Mouse (Mus musculus) CH12.LX (cell line): ENCODE measurements around the gene Myh9. TPM values are rescaled to one million over a fixed set of nuclear protein-coding genes. Genes with fewer than 3 reads are reported as not detected.

Source experiments
- DNase-seq: peaks from one replicate; pipeline ENCODE4 v3.0.0-alpha.2; 2013; ENCODE audit errors: extremely low read depth
- H3K27ac ChIP-seq: 2 replicates; pipeline ENCODE4 v1.5.1; 2012; ENCODE audit warnings: low read depth, mild to moderate bottlenecking, control low read depth, moderate library complexity; ENCODE audit not compliant: insufficient read depth
- H3K27me3 ChIP-seq: replicated peaks from 2 replicates; pipeline ENCODE3; 2012; ENCODE audit warnings: inconsistent platforms
- H3K36me3 ChIP-seq, 2 experiments: replicated peaks in 1 of 2; 2 replicates each; pipeline versions ENCODE3 to v1.6.1; 2012; ENCODE audit warnings: inconsistent platforms in 1 of 2, low read length in 1 of 2, mild to moderate bottlenecking in 1 of 2, mixed read lengths in 1 of 2, moderate library complexity in 1 of 2; ENCODE audit not compliant: control insufficient read depth in 1 of 2, insufficient read depth in 1 of 2
- H3K4me1 ChIP-seq, 2 experiments: 2 replicates each; pipeline ENCODE4 v1.6.1; 2012; ENCODE audit warnings: inconsistent platforms in 1 of 2, moderate library complexity in 1 of 2; ENCODE audit not compliant: insufficient read depth in 2 of 2, control insufficient read depth in 1 of 2
- H3K4me2 ChIP-seq: 2 replicates; pipeline ENCODE4 v1.6.1; 2012; ENCODE audit warnings: low read depth, mild to moderate bottlenecking, control low read depth; ENCODE audit not compliant: poor library complexity, insufficient read depth, severe bottlenecking
- H3K4me3 ChIP-seq, 3 experiments: fragments of 150-350 bp in 1 of 3; sonication (generic) in 1 of 3; replicated peaks in 1 of 3; 2 replicates each; pipeline versions ENCODE3 to v1.5.1; 2011 to 2012; ENCODE audit warnings: low read depth in 2 of 3, low read length in 2 of 3, mild to moderate bottlenecking in 2 of 3, moderate library complexity in 2 of 3, control low read depth in 1 of 3, improper control_type of control experiment in 1 of 3, inconsistent platforms in 1 of 3, mixed read lengths in 1 of 3; ENCODE audit not compliant: poor library complexity in 1 of 3
- H3K79me2 ChIP-seq: replicated peaks from 2 replicates; pipeline ENCODE4 v1.6.1; 2012; ENCODE audit warnings: mild to moderate bottlenecking, moderate library complexity; ENCODE audit not compliant: control insufficient read depth, poor library complexity, insufficient read depth, severe bottlenecking; ENCODE audit errors: extremely low read depth
- H3K9ac ChIP-seq: 2 replicates; pipeline ENCODE4 v1.6.1; 2012; ENCODE audit warnings: low read depth, mild to moderate bottlenecking, control low read depth, moderate library complexity; ENCODE audit not compliant: insufficient read depth
- H3K9me3 ChIP-seq: replicated peaks from 2 replicates; pipeline ENCODE3; 2012; ENCODE audit warnings: low read length, inconsistent platforms, mixed read lengths
- BHLHE40 ChIP-seq: IDR thresholded peaks from 2 replicates; pipeline ENCODE4 v1.6.1; 2011; ENCODE audit warnings: mild to moderate bottlenecking, low read depth, low read length, improper control_type of control experiment
- CHD2 ChIP-seq: IDR thresholded peaks from 2 replicates; pipeline ENCODE4 v1.6.1; 2011; ENCODE audit warnings: low read length, improper control_type of control experiment
- CTCF ChIP-seq, 2 experiments: IDR thresholded peaks in 1 of 2; conservative IDR thresholded peaks in 1 of 2; 2 replicates each; pipeline ENCODE4 v1.5.1; 2011 to 2012; ENCODE audit warnings: low read depth in 2 of 2, low read length in 2 of 2, improper control_type of control experiment in 1 of 2, inconsistent platforms in 1 of 2, mild to moderate bottlenecking in 1 of 2, moderate library complexity in 1 of 2
- ELF1 ChIP-seq: IDR thresholded peaks from 2 replicates; pipeline ENCODE4 v1.6.1; 2014; ENCODE audit warnings: low read depth, mild to moderate bottlenecking, inconsistent platforms, low read length, improper control_type of control experiment
- EP300 ChIP-seq: IDR thresholded peaks from 2 replicates; pipeline ENCODE4 v1.6.1; 2011; ENCODE audit warnings: low read length, improper control_type of control experiment
- GABPA ChIP-seq: IDR thresholded peaks from 2 replicates; pipeline ENCODE4 v1.6.1; 2012; ENCODE audit warnings: low read depth, low read length, improper control_type of control experiment, inconsistent platforms; ENCODE audit not compliant: insufficient replicate concordance
- HCFC1 ChIP-seq: IDR thresholded peaks from 2 replicates; pipeline ENCODE4 v1.6.1; 2012; ENCODE audit warnings: low read depth, mild to moderate bottlenecking, inconsistent platforms, low read length, improper control_type of control experiment
- IRF4 ChIP-seq: IDR thresholded peaks from 2 replicates; pipeline ENCODE4 v1.6.1; 2014; ENCODE audit warnings: low read depth, mild to moderate bottlenecking, inconsistent platforms, low read length, improper control_type of control experiment
- JUN ChIP-seq: IDR thresholded peaks from 2 replicates; pipeline ENCODE4 v1.6.1; 2011; ENCODE audit warnings: low read depth, mild to moderate bottlenecking, low read length, improper control_type of control experiment, moderate library complexity; ENCODE audit not compliant: insufficient read depth
- JUND ChIP-seq: conservative IDR thresholded peaks from 2 replicates; pipeline ENCODE4 v1.6.1; 2011; ENCODE audit warnings: low read depth, low read length, improper control_type of control experiment
- KAT2A ChIP-seq: IDR thresholded peaks from 2 replicates; pipeline ENCODE4 v1.6.1; 2012; ENCODE audit warnings: low read length, improper control_type of control experiment, inconsistent platforms; ENCODE audit not compliant: insufficient replicate concordance
- MAX ChIP-seq: IDR thresholded peaks from 2 replicates; pipeline ENCODE4 v1.6.1; 2011; ENCODE audit warnings: low read length, improper control_type of control experiment
- MEF2A ChIP-seq: IDR thresholded peaks from 2 replicates; pipeline ENCODE4 v1.6.1; 2014; ENCODE audit warnings: low read depth, mild to moderate bottlenecking, inconsistent platforms, low read length, improper control_type of control experiment, borderline replicate concordance
- MXI1 ChIP-seq: IDR thresholded peaks from 2 replicates; pipeline ENCODE4 v1.6.1; 2011; ENCODE audit warnings: mild to moderate bottlenecking, low read depth, low read length, improper control_type of control experiment
- MYC ChIP-seq: IDR thresholded peaks from 2 replicates; pipeline ENCODE4 v1.6.1; 2011; ENCODE audit warnings: low read depth, mild to moderate bottlenecking, improper control_type of control experiment, low read length
- POLR2A ChIP-seq: IDR thresholded peaks from 2 replicates; pipeline ENCODE4 v1.6.1; 2011; ENCODE audit warnings: low read depth, mild to moderate bottlenecking, improper control_type of control experiment, low read length
- POLR2AphosphoS2 ChIP-seq: IDR thresholded peaks from 2 replicates; pipeline ENCODE4 v1.6.1; 2011; ENCODE audit warnings: low read depth, low read length, improper control_type of control experiment
- RAD21 ChIP-seq: IDR thresholded peaks from 2 replicates; pipeline ENCODE4 v1.6.1; 2011; ENCODE audit warnings: low read depth, mild to moderate bottlenecking, low read length, improper control_type of control experiment, moderate library complexity
- RCOR1 ChIP-seq: conservative IDR thresholded peaks from 2 replicates; pipeline ENCODE4 v1.6.1; 2012; ENCODE audit warnings: low read depth, mild to moderate bottlenecking, inconsistent platforms, low read length, improper control_type of control experiment
- SMC3 ChIP-seq: IDR thresholded peaks from 2 replicates; pipeline ENCODE4 v1.6.1; 2011; ENCODE audit warnings: low read depth, low read length, improper control_type of control experiment
- UBTF ChIP-seq: IDR thresholded peaks from 2 replicates; pipeline ENCODE4 v1.6.1; 2012; ENCODE audit warnings: low read depth, mild to moderate bottlenecking, inconsistent platforms, low read length, improper control_type of control experiment, moderate library complexity
- USF2 ChIP-seq: conservative IDR thresholded peaks from 2 replicates; pipeline ENCODE4 v1.6.1; 2011; ENCODE audit warnings: low read depth, low read length, improper control_type of control experiment
- ZKSCAN1 ChIP-seq: IDR thresholded peaks from 2 replicates; pipeline ENCODE4 v1.6.1; 2012; ENCODE audit warnings: low read depth, inconsistent platforms, low read length, improper control_type of control experiment, borderline replicate concordance
- ZMIZ1 ChIP-seq: IDR thresholded peaks from 2 replicates; pipeline ENCODE4 v1.6.1; 2012; ENCODE audit warnings: low read depth, mild to moderate bottlenecking, inconsistent platforms, low read length, improper control_type of control experiment
- ZNF384 ChIP-seq: IDR thresholded peaks from 2 replicates; pipeline ENCODE4 v1.6.1; 2012; ENCODE audit warnings: low read depth, low read length, improper control_type of control experiment, inconsistent platforms
- dilution Hi-C: fragments of 300-500 bp; cut with MboI; formaldehyde crosslinking; loops from 2 replicates; pipeline ENCODE4 v1.14.3; 2020; ENCODE audit warnings: low sequenced_read_pairs; ENCODE audit not compliant: extremely low pct_unique_long_range_greater_than_20kb, extremely low pct_ligation_motif_present
- in situ Hi-C: fragments of 300-500 bp; cut with MboI; formaldehyde crosslinking; loops from 3 replicates; pipeline ENCODE4 v1.14.3; 2019; ENCODE audit warnings: low sequenced_read_pairs, low pct_ligation_motif_present, low pct_unique_long_range_greater_than_20kb, mixed read lengths
- polyA plus RNA-seq: library from polyadenylated mRNA; unstranded; fragments of >175 nt; gene quantifications from 2 replicates; pipeline ENCODE4 v1.2.1, GENCODE M21; 2012; ENCODE audit warnings: low read depth; ENCODE audit not compliant: insufficient read length
- total RNA-seq, 2 experiments: library from RNA; depleted of rRNA; stranded (reverse); fragments of 300-350 nt in 1 of 2; fragments of >200 nt in 1 of 2; gene quantifications; 2 replicates each; pipeline ENCODE4 v1.2.3; 2012 to 2014

The Myh9 gene
- total and polyA plus RNA-seq, 3 experiments: 43.8 to 165 (median 146) TPM

DNA sequence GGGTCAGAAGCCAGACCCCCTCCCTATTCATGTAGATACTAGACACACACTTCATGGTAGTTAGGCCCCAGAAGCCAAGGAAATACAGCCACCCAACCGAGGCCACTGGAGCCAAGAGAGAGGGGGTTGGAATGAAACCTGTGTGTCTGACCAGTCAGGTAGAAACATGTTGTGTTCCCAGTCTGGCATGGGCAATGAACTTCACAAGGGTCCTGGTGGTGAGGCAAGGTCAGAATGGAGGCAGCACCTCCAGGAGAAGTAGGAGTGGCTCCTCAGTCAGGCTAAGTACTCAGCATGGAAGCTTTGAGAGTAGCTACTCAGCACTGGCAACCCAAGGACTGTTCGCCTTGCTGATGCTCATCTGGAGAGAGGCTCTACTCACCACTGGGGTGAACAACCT is 12.4 kb downstream of the Myh9 start:
- no peak overlapping the region for H3K4me2 ChIP-seq
- in situ Hi-C loops (no loop called here), dilution Hi-C loops (no loop called here)
- no peaks in the 10 kb centered on the region for H3K9me3 ChIP-seq
- H3K27me3 ChIP-seq: no peaks in the 10 kb centered on the region
- no peak for DNase-seq
- peak overlapping the region in 1 of 3 experiments; percentile 19 for H3K4me3 ChIP-seq
- peaks cover 24 to 72% of the 10 kb centered on the region in 2 experiments for H3K36me3 ChIP-seq
- H3K9ac ChIP-seq: no peak overlapping the region
- peaks cover 98% of the 10 kb centered on the region for H3K79me2 ChIP-seq
- TF ChIP-seq ZKSCAN1: no peak
- TF ChIP-seq BHLHE40: no peak
- TF ChIP-seq MXI1: no peak
- TF ChIP-seq GABPA: no peak
- TF ChIP-seq JUN: no peak
- no peak for TF ChIP-seq MYC
- peaks cover 43 to 88% of the 10 kb centered on the region in 2 experiments for H3K4me1 ChIP-seq
- peak overlapping the region; percentile 94 for H3K27ac ChIP-seq

DNA sequence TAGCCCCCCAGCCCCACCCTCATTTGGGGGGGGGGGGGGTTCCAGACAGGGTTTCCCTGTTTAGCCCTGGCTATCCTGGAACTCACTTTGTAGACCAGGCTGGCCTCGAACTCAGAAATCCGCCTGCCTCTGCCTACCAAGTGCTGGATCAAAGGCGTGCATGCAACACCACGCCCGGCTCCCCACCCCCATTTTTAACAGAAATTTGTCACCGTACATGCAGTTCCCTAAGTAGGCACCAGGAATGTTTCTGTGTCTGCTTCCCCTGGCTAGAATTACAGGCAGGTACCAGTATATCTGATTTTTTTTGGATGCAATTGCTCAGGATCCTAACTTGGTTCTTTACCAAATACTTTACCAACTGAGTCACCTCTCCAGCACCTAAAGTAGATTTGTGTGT is 13.1 kb downstream of the Myh9 start:
- Histone ChIP-seq H3K27ac (no peak overlapping the region), H3K4me2 (no peak overlapping the region), H3K27me3 (no peaks in the 10 kb centered on the region), H3K36me3 (peaks cover 27 to 73% of the 10 kb centered on the region in 2 experiments), H3K4me3 (no peak overlapping the region), H3K79me2 (peaks cover 98% of the 10 kb centered on the region), H3K9me3 (no peaks in the 10 kb centered on the region), H3K9ac (no peak overlapping the region), H3K4me1 (peaks cover 40 to 88% of the 10 kb centered on the region in 2 experiments)
- TF ChIP-seq ZNF384 (no peak), RAD21 (no peak), ZMIZ1 (no peak), HCFC1 (no peak)
- no peak for DNase-seq
- in situ Hi-C loops: no loop called here
- dilution Hi-C loops: no loop called here

DNA sequence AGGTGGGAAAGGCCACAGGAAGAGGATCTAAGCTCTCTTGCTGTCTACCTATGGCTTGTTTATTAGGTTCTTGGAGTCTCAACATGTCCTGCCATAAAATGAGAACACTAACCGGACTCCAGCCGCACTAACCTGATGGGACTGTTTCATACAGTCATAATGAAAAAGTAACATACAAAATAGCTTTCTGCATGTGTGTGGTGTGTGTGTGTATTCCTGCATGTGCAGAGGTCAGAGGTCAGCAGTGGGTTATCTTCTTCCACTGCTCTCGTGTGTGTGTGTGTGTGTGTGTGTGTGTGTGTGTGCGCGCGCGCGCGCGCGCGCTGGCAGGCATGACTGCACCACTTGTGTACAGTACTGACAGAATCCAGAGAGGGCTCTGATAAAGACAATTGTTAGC is 13.7 kb downstream of the Myh9 start:
- peaks cover 31 to 74% of the 10 kb centered on the region in 2 experiments for H3K36me3 ChIP-seq
- dilution Hi-C loops: no loop called here

More for the DNA sequence above, 13.7 kb downstream of the Myh9 start:
- Histone ChIP-seq H3K9ac (no peak overlapping the region), H3K27me3 (no peaks in the 10 kb centered on the region), H3K27ac (peak overlapping the region; percentile 38; the same call in 1 of the 2 replicates), H3K9me3 (no peaks in the 10 kb centered on the region), H3K4me1 (peaks cover 38 to 88% of the 10 kb centered on the region in 2 experiments), H3K4me3 (no peak overlapping the region), H3K4me2 (no peak overlapping the region), H3K79me2 (peaks cover 98% of the 10 kb centered on the region)
- TF ChIP-seq POLR2A: no peak
- TF ChIP-seq RCOR1: no peak
- TF ChIP-seq ZNF384: no peak
- no peak for TF ChIP-seq CHD2
- TF ChIP-seq KAT2A: no peak
- no peak for TF ChIP-seq ELF1
- TF ChIP-seq CTCF (conservative IDR thresholded peaks at IDR 0.05 in 1 of 2, IDR thresholded peaks at IDR 0.05 in 1 of 2; ENCODE audit: low read depth in 2 of 2, low read length in 2 of 2): no peak
- TF ChIP-seq BHLHE40: peak; percentile 87
- no peak for TF ChIP-seq POLR2AphosphoS2
- TF ChIP-seq MEF2A: peak; percentile 13; the same call in 1 of the 2 replicates
- TF ChIP-seq SMC3: no peak
- 0 out of 2 replicates have a peak, but pooled peaks have one; percentile 10 for TF ChIP-seq JUND
- TF ChIP-seq EP300: peak; percentile 23; the same call in 1 of the 2 replicates
- TF ChIP-seq UBTF: no peak
- no peak for TF ChIP-seq MAX
- TF ChIP-seq USF2: no peak
- TF ChIP-seq IRF4: peak; percentile 76
- in situ Hi-C loops: no loop called here
- no peak for DNase-seq
